Mouse (Mus musculus): ENCODE data around the gene Acin1. TPM values are rescaled to one million over a fixed set of nuclear protein-coding genes. Genes with fewer than 3 reads are reported as not detected.

Gene Acin1
- total RNA-seq, 2 experiments from 2014 or later = 273 to 279 TPM

Small RNA genes lying within 50 kb of the gene (microRNA-seq; reads per million reads assigned to microRNA genes)
- not detected for gene Mir686
- gene Mir6948 = not detected

Other genes starting within 250 kb of the Acin1 start
- gene Lrp10, start 222.8 kb downstream of the Acin1 start, total RNA-seq (2021) = 10 to 100 TPM; 39.6 to 39.8 TPM
- 10 to 100 TPM; 15.0 to 17.2 TPM for gene Rem2, start 210.8 kb downstream of the Acin1 start, total RNA-seq (2021)
- 10 to 100 TPM; 93.2 to 99.2 TPM for gene Prmt5, start 169.4 kb downstream of the Acin1 start, total RNA-seq (2021)
- 1 to 10 TPM; 8.1 to 9.1 TPM for gene Haus4, start 132.3 kb downstream of the Acin1 start, total RNA-seq (2021)
- 1 to 10 TPM; 4.2 TPM for gene Ajuba, start 109.4 kb downstream of the Acin1 start, total RNA-seq (2021)
- 1 to 10 TPM; 3.2 to 4.4 TPM for gene 4931414P19Rik, start 80.9 kb downstream of the Acin1 start, total RNA-seq (2021)
- 100 to 1,000 TPM; 182 to 197 TPM for gene Psmb5, start 68.9 kb downstream of the Acin1 start, total RNA-seq (2021)
- gene Psmb11, start 65.5 kb downstream of the Acin1 start, total RNA-seq (2021) = not detected
- not detected for gene Gm17606, start 46.0 kb downstream of the Acin1 start, total RNA-seq (2021)
- gene Cdh24, start 45.6 kb downstream of the Acin1 start, total RNA-seq (2021) = 10 to 100 TPM; 17.2 to 20.7 TPM
- 10 to 100 TPM; 27.4 to 30.2 TPM for gene 1700123O20Rik, start 715 bp downstream of the Acin1 start, total RNA-seq (2021)
- gene Gm29776, start 11.9 kb upstream of the Acin1 start, total RNA-seq (2021) = not detected
- gene Cebpe, start 25.2 kb upstream of the Acin1 start, total RNA-seq (2021) = not detected
- gene Slc7a8, start 95.0 kb upstream of the Acin1 start, total RNA-seq (2021) = 10 to 100 TPM; 33.7 to 36.5 TPM
- gene Rnf212b, start 127.2 kb upstream of the Acin1 start, total RNA-seq (2021) = not detected
- gene Homez, start 184.0 kb upstream of the Acin1 start, total RNA-seq (2021) = 10 to 100 TPM in 1 of 2 experiments, 1 to 10 TPM in 1; 7.9 to 17.0 TPM
- gene Ppp1r3e, start 190.6 kb upstream of the Acin1 start, total RNA-seq (2021) = 10 to 100 TPM; 50.0 to 54.6 TPM
- 10 to 100 TPM; 49.9 to 54.6 TPM for gene Bcl2l2, start 196.4 kb upstream of the Acin1 start, total RNA-seq (2021)
- gene Gm20521, start 196.5 kb upstream of the Acin1 start, total RNA-seq (2021) = not detected
- 100 to 1,000 TPM; 325 to 354 TPM for gene Pabpn1, start 205.6 kb upstream of the Acin1 start, total RNA-seq (2021)
- gene Slc22a17, start 226.2 kb upstream of the Acin1 start, total RNA-seq (2021) = 100 to 1,000 TPM; 345 to 405 TPM
- gene Efs, start 239.2 kb upstream of the Acin1 start, total RNA-seq (2021) = 10 to 100 TPM; 15.0 to 15.9 TPM
- gene Il25, start 245.8 kb upstream of the Acin1 start, total RNA-seq (2021) = not detected
- gene Cmtm5, start 249.3 kb upstream of the Acin1 start, total RNA-seq (2021) = 10 to 100 TPM in 1 of 2 experiments, 1 to 10 TPM in 1; 7.5 to 11.1 TPM

All from left cerebral cortex, postnatal 4 days (tissue).